In genomic region chr8:71679550-71680168, GRCm38 (mm10) we compare ENCODE assay signal across 9 mouse cellular contexts. TPM values are rescaled to one million over a fixed set of nuclear protein-coding genes. Genes with fewer than 3 reads are reported as not detected.
DNase-seq lines count a peak whose midpoint lies in the region; ATAC-seq and TF ChIP-seq lines count a peak whose summit lies in the region.
"Had no signal": no experiment of that assay in that cellular context is flagged by ENCODE, and none has a peak within 500 bp of the region (broad histone marks: within the 10 kb centered on the region; RNA-seq: fewer than 3 reads in every experiment).

No protein-coding gene starts in this region.

- TF ChIP-seq CTCF in kidney, adult 2 months (conservative IDR thresholded peaks at IDR 0.05; ENCODE audit: insufficient read depth, insufficient read length, low read depth, low read length), result no peak
- TF ChIP-seq CTCF in midbrain, postnatal 0 days (IDR thresholded peaks at IDR 0.05), result no peak

- H3K9me3 ChIP-seq in kidney, embryonic 15.5 days (replicated peaks), result no peaks in the 10 kb centered on the region
- no peaks in the 10 kb centered on the region for H3K9me3 ChIP-seq in embryonic facial prominence, embryonic 14.5 days (ENCODE audit: control insufficient read depth, low read length)
- H3K9me3 ChIP-seq in hindbrain, embryonic 14.5 days (ENCODE audit: control insufficient read depth, low read length), result no peaks in the 10 kb centered on the region
- H3K9me3 ChIP-seq in midbrain, postnatal 0 days (ENCODE audit: low read length), result no peaks in the 10 kb centered on the region

- H3K4me3 ChIP-seq in kidney, embryonic 15.5 days (replicated peaks), result peak overlapping the region; percentile 33
- no peak overlapping the region for H3K4me3 ChIP-seq in kidney, adult 2 months (ENCODE audit: insufficient read depth, low read depth, low read length)
- peak overlapping the region; percentile 26 for H3K4me3 ChIP-seq in embryonic facial prominence, embryonic 14.5 days (ENCODE audit: low read depth, low read length)
- peak overlapping the region; percentile 26 for H3K4me3 ChIP-seq in hindbrain, embryonic 14.5 days (replicated peaks; ENCODE audit: low read length)
- H3K4me3 ChIP-seq in midbrain, postnatal 0 days (ENCODE audit: low read depth, low read length), result peak overlapping the region; percentile 29

- H3K4me2 ChIP-seq in kidney, embryonic 15.5 days, result peak overlapping the region; percentile 59
- peak overlapping the region; percentile 54 for H3K4me2 ChIP-seq in embryonic facial prominence, embryonic 14.5 days (ENCODE audit: low read depth, low read length)
- H3K4me2 ChIP-seq in hindbrain, embryonic 14.5 days (replicated peaks), result peak overlapping the region; percentile 51
- H3K4me2 ChIP-seq in midbrain, postnatal 0 days (ENCODE audit: low read depth, low read length, poor library complexity, severe bottlenecking), result peak overlapping the region; percentile 69

- no peak for ATAC-seq in kidney, embryonic 15.5 days (replicated peaks; ENCODE audit: low FRiP score)
- no peak for ATAC-seq in embryonic facial prominence, embryonic 14.5 days (ENCODE audit: low read depth)
- no peak; the same call in 1 of the 2 replicates for ATAC-seq in hindbrain, embryonic 14.5 days (ENCODE audit: low FRiP score)
- ATAC-seq in midbrain, postnatal 0 days (ENCODE audit: low FRiP score), result no peak
- ATAC-seq in megakaryocyte-erythroid progenitor cell, adult 5-6 weeks (replicated peaks; ENCODE audit: low FRiP score, low TSS enrichment, poor library complexity, severe bottlenecking), result no peak

- DNase-seq in kidney, adult 2 months, result no peak
- DNase-seq in embryonic facial prominence, embryonic 14.5 days (ENCODE audit: low spot score), result no peak
- DNase-seq in hindbrain, embryonic 14.5 days (ENCODE audit: low spot score), result no peak
- DNase-seq in midbrain, postnatal 0 days (ENCODE audit: low spot score), result peak; percentile 19
- DNase-seq in layer of hippocampus, adult 9-10 months (ENCODE audit: low spot score), result no peak
- DNase-seq in kidney, adult 8-10 months, result no peak
- DNase-seq: right cerebral cortex, postnatal 4 days had no signal

- peaks cover 94% of the 10 kb centered on the region for H3K27me3 ChIP-seq in kidney, embryonic 15.5 days
- no peaks in the 10 kb centered on the region for H3K27me3 ChIP-seq in kidney, adult 2 months (replicated peaks; ENCODE audit: control insufficient read depth, insufficient read depth, low read length)
- H3K27me3 ChIP-seq in embryonic facial prominence, embryonic 14.5 days (replicated peaks; ENCODE audit: control insufficient read depth, insufficient read depth, low read length), result peaks cover 86% of the 10 kb centered on the region
- H3K27me3 ChIP-seq in hindbrain, embryonic 14.5 days (ENCODE audit: control insufficient read depth, insufficient read depth, low read length), result peaks cover 85% of the 10 kb centered on the region
- H3K27me3 ChIP-seq in midbrain, postnatal 0 days (ENCODE audit: insufficient read depth, low read length), result peaks cover 67% of the 10 kb centered on the region

- no peak overlapping the region for H3K27ac ChIP-seq in kidney, embryonic 15.5 days
- H3K27ac ChIP-seq in kidney, adult 2 months (ENCODE audit: insufficient read depth, low read depth, low read length), result no peak overlapping the region
- no peak overlapping the region for H3K27ac ChIP-seq in embryonic facial prominence, embryonic 14.5 days (replicated peaks; ENCODE audit: low read depth, low read length)
- no peak overlapping the region for H3K27ac ChIP-seq in hindbrain, embryonic 14.5 days
- H3K27ac ChIP-seq in midbrain, postnatal 0 days (ENCODE audit: low read depth, low read length), result no peak overlapping the region

- H3K4me1 ChIP-seq in kidney, embryonic 15.5 days, result peaks cover 50% of the 10 kb centered on the region
- H3K4me1 ChIP-seq in kidney, adult 2 months (ENCODE audit: control insufficient read depth, insufficient read depth, low read length), result peaks cover 5% of the 10 kb centered on the region; the same call in 1 of the 2 replicates
- 0 out of 2 replicates have a peak, but pooled peaks cover 4% of the 10 kb centered on the region for H3K4me1 ChIP-seq in embryonic facial prominence, embryonic 14.5 days (ENCODE audit: control insufficient read depth, insufficient read depth, low read length)
- peaks cover 4% of the 10 kb centered on the region; the same call in 1 of the 2 replicates for H3K4me1 ChIP-seq in hindbrain, embryonic 14.5 days (replicated peaks; ENCODE audit: control insufficient read depth, insufficient read depth, low read length)
- H3K4me1 ChIP-seq in midbrain, postnatal 0 days (ENCODE audit: insufficient read depth, low read length), result no peaks in the 10 kb centered on the region; the same call in 1 of the 2 replicates

- no peaks in the 10 kb centered on the region for H3K36me3 ChIP-seq in kidney, embryonic 15.5 days
- no peaks in the 10 kb centered on the region for H3K36me3 ChIP-seq in kidney, adult 2 months (ENCODE audit: control insufficient read depth, insufficient read depth, low read length)
- no peaks in the 10 kb centered on the region for H3K36me3 ChIP-seq in embryonic facial prominence, embryonic 14.5 days (ENCODE audit: control insufficient read depth, insufficient read depth, low read length)
- no peaks in the 10 kb centered on the region for H3K36me3 ChIP-seq in hindbrain, embryonic 14.5 days (replicated peaks; ENCODE audit: control insufficient read depth, insufficient read depth)
- H3K36me3 ChIP-seq in midbrain, postnatal 0 days (ENCODE audit: insufficient read depth, low read length), result no peaks in the 10 kb centered on the region

- no peak for TF ChIP-seq POLR2A in kidney, adult 2 months (IDR thresholded peaks at IDR 0.05; ENCODE audit: low read depth, low read length)

- WGBS in kidney, embryonic 15.5 days, result 9% methylated on average over 46 of the region's 46 CpGs
- WGBS in kidney, adult 2 months, result 38% methylated on average over 45 of the region's 46 CpGs
- 14% methylated on average over 44 of the region's 46 CpGs for WGBS in embryonic facial prominence, embryonic 14.5 days
- WGBS in hindbrain, embryonic 14.5 days, result 2% methylated on average over 46 of the region's 46 CpGs
- 4% methylated on average over 44 of the region's 46 CpGs for WGBS in midbrain, postnatal 0 days

- peak overlapping the region; percentile 4; the same call in 1 of the 2 replicates for H3K9ac ChIP-seq in kidney, embryonic 15.5 days
- peak overlapping the region; percentile 19; the same call in 1 of the 2 replicates for H3K9ac ChIP-seq in embryonic facial prominence, embryonic 14.5 days (ENCODE audit: low read depth, low read length)
- H3K9ac ChIP-seq in hindbrain, embryonic 14.5 days, result 0 out of 2 replicates have a peak overlapping the region, but pooled peaks have one; percentile 17
- 0 out of 2 replicates have a peak overlapping the region, but pooled peaks have one; percentile 0 for H3K9ac ChIP-seq in midbrain, postnatal 0 days (replicated peaks; ENCODE audit: low read length, poor library complexity, severe bottlenecking)

RNA-seq across cellular contexts. Expression of gene Jak3, which starts 3.6 kb away (rescaled TPM):
- 6.3 and 7.2 TPM in 2 replicates for polyA plus RNA-seq in kidney, embryonic 15.5 days (2015; fragmentation: Nextera tagmentation; extraction: Ambion mirVana)
- polyA plus RNA-seq in kidney, adult 2 months (2012; rRNA removed), result 15.1 and 16.5 TPM in 2 replicates
- 4.8 and 5.2 TPM in 2 replicates for polyA plus RNA-seq in embryonic facial prominence, embryonic 14.5 days (2014; fragmentation: Nextera tagmentation; extraction: Ambion mirVana)
- 5.4 TPM in 2 replicates for polyA plus RNA-seq in hindbrain, embryonic 14.5 days (2014; fragmentation: Nextera tagmentation; extraction: Ambion mirVana)
- total RNA-seq in midbrain, postnatal 0 days (2014; rRNA removed), result 9.0 and 12.3 TPM in 2 replicates
- 6.4 and 7.1 TPM in 2 replicates for polyA plus RNA-seq in midbrain, postnatal 0 days (2015; fragmentation: Nextera tagmentation; extraction: Ambion mirVana)
- total RNA-seq in megakaryocyte-erythroid progenitor cell, adult 5-6 weeks (2014; fragmentation: Nextera tagmentation), result 5.2 and 10.4 TPM in 2 replicates
- total RNA-seq in megakaryocyte-erythroid progenitor cell, adult 5-6 weeks (2017), result 1.8 and 4.5 TPM in 2 replicates

RNA-seq across cellular contexts. Expression of gene Unc13a, which starts 8.1 kb away (rescaled TPM):
- 0.80 and 1.2 TPM in 2 replicates for polyA plus RNA-seq in kidney, embryonic 15.5 days (2015; fragmentation: Nextera tagmentation; extraction: Ambion mirVana)
- polyA plus RNA-seq in kidney, adult 2 months (2012; rRNA removed), result 1.3 and 2.1 TPM in 2 replicates
- polyA plus RNA-seq in embryonic facial prominence, embryonic 14.5 days (2014; fragmentation: Nextera tagmentation; extraction: Ambion mirVana), result 1.1 and 1.4 TPM in 2 replicates
- polyA plus RNA-seq in hindbrain, embryonic 14.5 days (2014; fragmentation: Nextera tagmentation; extraction: Ambion mirVana), result 16.6 and 16.7 TPM in 2 replicates
- total RNA-seq in midbrain, postnatal 0 days (2014; rRNA removed), result 69.0 and 70.8 TPM in 2 replicates
- 14.5 and 16.2 TPM in 2 replicates for polyA plus RNA-seq in midbrain, postnatal 0 days (2015; fragmentation: Nextera tagmentation; extraction: Ambion mirVana)
- total RNA-seq in megakaryocyte-erythroid progenitor cell, adult 5-6 weeks (2014; fragmentation: Nextera tagmentation), result 0.26 and 0.64 TPM in 2 replicates
- 0.27 TPM in 1 of 2 replicates, not detected in the other for total RNA-seq in megakaryocyte-erythroid progenitor cell, adult 5-6 weeks (2017)

RNA-seq across cellular contexts. Expression of gene Insl3, which starts 9.4 kb away (rescaled TPM):
- polyA plus RNA-seq in kidney, embryonic 15.5 days (2015; fragmentation: Nextera tagmentation; extraction: Ambion mirVana), result 1.2 and 1.7 TPM in 2 replicates
- 14.5 and 17.8 TPM in 2 replicates for polyA plus RNA-seq in kidney, adult 2 months (2012; rRNA removed)
- 1.0 TPM in 1 of 2 replicates, not detected in the other for polyA plus RNA-seq in embryonic facial prominence, embryonic 14.5 days (2014; fragmentation: Nextera tagmentation; extraction: Ambion mirVana)
- polyA plus RNA-seq in hindbrain, embryonic 14.5 days (2014; fragmentation: Nextera tagmentation; extraction: Ambion mirVana), result 1.4 and 1.5 TPM in 2 replicates
- not detected in 2 replicates for total RNA-seq in midbrain, postnatal 0 days (2014; rRNA removed)
- 1.2 and 2.1 TPM in 2 replicates for polyA plus RNA-seq in midbrain, postnatal 0 days (2015; fragmentation: Nextera tagmentation; extraction: Ambion mirVana)
- 6.4 and 17.6 TPM in 2 replicates for total RNA-seq in megakaryocyte-erythroid progenitor cell, adult 5-6 weeks (2014; fragmentation: Nextera tagmentation)
- total RNA-seq in megakaryocyte-erythroid progenitor cell, adult 5-6 weeks (2017), result 0.88 and 4.8 TPM in 2 replicates

RNA-seq across cellular contexts. Expression of gene B3gnt3, which starts 21.9 kb away (rescaled TPM):
- 2.8 and 3.9 TPM in 2 replicates for polyA plus RNA-seq in kidney, embryonic 15.5 days (2015; fragmentation: Nextera tagmentation; extraction: Ambion mirVana)
- 5.5 and 5.9 TPM in 2 replicates for polyA plus RNA-seq in kidney, adult 2 months (2012; rRNA removed)
- polyA plus RNA-seq in embryonic facial prominence, embryonic 14.5 days (2014; fragmentation: Nextera tagmentation; extraction: Ambion mirVana), result 0.84 and 0.87 TPM in 2 replicates
- 0.21 and 0.41 TPM in 2 replicates for polyA plus RNA-seq in hindbrain, embryonic 14.5 days (2014; fragmentation: Nextera tagmentation; extraction: Ambion mirVana)
- total RNA-seq in midbrain, postnatal 0 days (2014; rRNA removed), result 0.24 and 1.6 TPM in 2 replicates
- 0.31 and 0.50 TPM in 2 replicates for polyA plus RNA-seq in midbrain, postnatal 0 days (2015; fragmentation: Nextera tagmentation; extraction: Ambion mirVana)
- total RNA-seq in megakaryocyte-erythroid progenitor cell, adult 5-6 weeks (2014; fragmentation: Nextera tagmentation), result 0.42 and 0.79 TPM in 2 replicates
- 0.30 and 0.99 TPM in 2 replicates for total RNA-seq in megakaryocyte-erythroid progenitor cell, adult 5-6 weeks (2017)

RNA-seq across cellular contexts. Expression of gene Fcho1, which starts 45.9 kb away (rescaled TPM):
- 6.3 and 6.5 TPM in 2 replicates for polyA plus RNA-seq in kidney, embryonic 15.5 days (2015; fragmentation: Nextera tagmentation; extraction: Ambion mirVana)
- 4.2 and 9.5 TPM in 2 replicates for polyA plus RNA-seq in kidney, adult 2 months (2012; rRNA removed)
- polyA plus RNA-seq in embryonic facial prominence, embryonic 14.5 days (2014; fragmentation: Nextera tagmentation; extraction: Ambion mirVana), result 2.6 and 2.7 TPM in 2 replicates
- 57.3 and 61.0 TPM in 2 replicates for polyA plus RNA-seq in hindbrain, embryonic 14.5 days (2014; fragmentation: Nextera tagmentation; extraction: Ambion mirVana)
- 109 and 114 TPM in 2 replicates for total RNA-seq in midbrain, postnatal 0 days (2014; rRNA removed)
- 88.4 and 89.5 TPM in 2 replicates for polyA plus RNA-seq in midbrain, postnatal 0 days (2015; fragmentation: Nextera tagmentation; extraction: Ambion mirVana)
- 183 and 235 TPM in 2 replicates for total RNA-seq in megakaryocyte-erythroid progenitor cell, adult 5-6 weeks (2014; fragmentation: Nextera tagmentation)
- total RNA-seq in megakaryocyte-erythroid progenitor cell, adult 5-6 weeks (2017), result 68.1 and 88.4 TPM in 2 replicates
